Mouse (Mus musculus): Measurements from ENCODE around the gene Islr. TPM values are rescaled to one million over a fixed set of nuclear protein-coding genes. Genes with fewer than 3 reads are reported as not detected.

The Islr gene
- polyA plus RNA-seq (2017; shearing (Covaris generic)), result 1.6 TPM

GRCm38 (mm10) chr9:58203516-58204447 is at the start of gene Islr, which contains the start of gene Islr2:
Gene Islr, minus strand, starts transcription at chr9:58204306.
Gene Islr2, minus strand, starts transcription at chr9:58204319.

GRCm38 (mm10) chr9:58253033-58253804 is 49.1 kb upstream of the Islr start, which contains the start of gene Stoml1:
Gene Stoml1, plus strand, starts transcription at chr9:58253164.

GRCm38 (mm10) chr9:58249592-58250192 is 45.6 kb upstream of the Islr start, which contains the start of gene Pml:
Gene Pml, minus strand, starts transcription at chr9:58249786.

GRCm38 (mm10) chr9:58118671-58119070 is 85.4 kb downstream of the Islr start, which contains the start of gene Ccdc33:
Gene Ccdc33, minus strand, starts transcription at chr9:58118823.

Other genes with a start within 250 kb of the Islr start
- 0.37 TPM for gene Cyp11a1, start 197.9 kb downstream of the Islr start, polyA plus RNA-seq (2017; shearing (Covaris generic))
- gene Stra6, start 140.5 kb downstream of the Islr start, polyA plus RNA-seq (2017; shearing (Covaris generic)), result 4.2 TPM
- gene Ccdc33, start 85.5 kb downstream of the Islr start, polyA plus RNA-seq (2017; shearing (Covaris generic)), result not detected
- gene Islr2, start within 50 bp of the Islr start, polyA plus RNA-seq (2017; shearing (Covaris generic)), result not detected
- gene Pml, start 45.5 kb upstream of the Islr start, polyA plus RNA-seq (2017; shearing (Covaris generic)), result 78.3 TPM
- 35.5 TPM for gene Stoml1, start 48.9 kb upstream of the Islr start, polyA plus RNA-seq (2017; shearing (Covaris generic))
- gene Loxl1, start 108.9 kb upstream of the Islr start, polyA plus RNA-seq (2017; shearing (Covaris generic)), result not detected
- gene Tbc1d21, start 166.1 kb upstream of the Islr start, polyA plus RNA-seq (2017; shearing (Covaris generic)), result not detected